Mouse (Mus musculus) midbrain, embryonic 11.5 days (tissue): Measurements from ENCODE around the gene Ralgapa1. TPM values are rescaled to one million over a fixed set of nuclear protein-coding genes. Genes with fewer than 3 reads are reported as not detected.

Experiments
- ATAC-seq: fragments of 200-750 bp; cut with Nextera tagmentation; 2 replicates; pipeline ENCODE4 v1.8.0; 2017; ENCODE audit warnings: moderate TSS enrichment, moderate library complexity; ENCODE audit not compliant: low FRiP score
- DNase-seq: peaks from one replicate; pipeline ENCODE4 v3.0.0; 2015; ENCODE audit warnings: low spot score; ENCODE audit errors: missing footprints
- H3K27ac ChIP-seq: fragments of 300-500 bp; sonication (generic); 2 replicates; pipeline ENCODE4 v1.5.1; 2014; ENCODE audit warnings: low read depth, low read length
- H3K27me3 ChIP-seq: fragments of 300-500 bp; sonication (generic); 2 replicates; pipeline ENCODE4 v1.6.1; 2014; ENCODE audit warnings: mild to moderate bottlenecking, low read length, moderate library complexity, mixed read lengths; ENCODE audit not compliant: control insufficient read depth, insufficient read depth
- H3K36me3 ChIP-seq: fragments of 300-500 bp; sonication (generic); 2 replicates; pipeline ENCODE4 v1.6.1; 2014; ENCODE audit warnings: mild to moderate bottlenecking, low read length, moderate library complexity, mixed read lengths; ENCODE audit not compliant: control insufficient read depth, insufficient read depth
- H3K4me1 ChIP-seq: fragments of 300-500 bp; sonication (generic); 2 replicates; pipeline ENCODE4 v1.6.1; 2014; ENCODE audit warnings: low read length; ENCODE audit not compliant: control insufficient read depth, insufficient read depth
- H3K4me2 ChIP-seq: fragments of 300-500 bp; sonication (generic); 2 replicates; pipeline ENCODE4 v1.6.1; 2014; ENCODE audit warnings: mild to moderate bottlenecking, moderate library complexity
- H3K4me3 ChIP-seq: fragments of 300-500 bp; sonication (generic); 2 replicates; pipeline ENCODE4 v1.5.1; 2014; ENCODE audit warnings: low read depth, low read length
- H3K9ac ChIP-seq: fragments of 300-500 bp; sonication (generic); 2 replicates; pipeline ENCODE4 v1.6.1; 2014; ENCODE audit warnings: low read length
- H3K9me3 ChIP-seq: fragments of 300-500 bp; sonication (generic); 2 replicates; pipeline ENCODE4 v1.6.1; 2016; ENCODE audit warnings: low read length; ENCODE audit not compliant: control insufficient read depth
- WGBS: fragments of 180-500 bp; shearing (Covaris S2); extraction: QIAGEN DNeasy Blood & Tissue Kit; methylation state at CpG from one replicate; pipeline ENCODE4 v1.1.7; 2014; 5-methylcytosine and 5-hydroxymethylcytosine counted together
- polyA plus RNA-seq: library from polyadenylated mRNA; unstranded; fragments of >200 nt; fragmentation: Nextera tagmentation; extraction: Ambion mirVana; gene quantifications from 2 replicates; pipeline ENCODE4 v1.2.1, GENCODE M21; 2014

Gene Ralgapa1
- polyA plus RNA-seq, 1 experiment from 2014 or later = 19.1 TPM

DNA sequence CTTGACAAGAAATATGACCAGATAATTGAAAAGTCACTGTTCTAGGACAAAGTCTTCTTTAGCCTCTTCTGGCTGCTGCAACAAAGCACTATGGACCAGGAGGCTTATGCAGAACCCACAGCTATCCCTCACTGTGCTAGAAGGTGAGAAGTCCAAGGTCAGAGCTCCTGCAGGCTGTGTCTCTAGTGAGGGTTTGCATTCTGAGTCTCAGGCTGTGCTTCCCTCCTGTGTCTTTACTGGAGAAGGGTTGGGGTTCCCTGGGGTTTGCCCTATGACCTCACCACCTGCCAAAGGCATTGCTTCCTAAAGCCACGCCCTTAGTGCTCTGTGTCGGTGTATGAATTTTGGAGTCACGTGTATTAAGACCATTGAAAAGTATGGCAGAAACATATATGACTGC lies 252.5 kb downstream of the Ralgapa1 start:
- no peak overlapping the region for H3K4me2 ChIP-seq
- WGBS = 85% methylated on average over 3 of the region's 3 CpGs
- ATAC-seq (no peak), DNase-seq (no peak)
- H3K4me1 ChIP-seq = no peaks in the 10 kb centered on the region
- H3K36me3 ChIP-seq = no peaks in the 10 kb centered on the region
- H3K9ac ChIP-seq = no peak overlapping the region
- no peak overlapping the region for H3K4me3 ChIP-seq
- H3K27me3 ChIP-seq = no peaks in the 10 kb centered on the region
- H3K9me3 ChIP-seq = no peaks in the 10 kb centered on the region
- H3K27ac ChIP-seq = no peak overlapping the region

DNA sequence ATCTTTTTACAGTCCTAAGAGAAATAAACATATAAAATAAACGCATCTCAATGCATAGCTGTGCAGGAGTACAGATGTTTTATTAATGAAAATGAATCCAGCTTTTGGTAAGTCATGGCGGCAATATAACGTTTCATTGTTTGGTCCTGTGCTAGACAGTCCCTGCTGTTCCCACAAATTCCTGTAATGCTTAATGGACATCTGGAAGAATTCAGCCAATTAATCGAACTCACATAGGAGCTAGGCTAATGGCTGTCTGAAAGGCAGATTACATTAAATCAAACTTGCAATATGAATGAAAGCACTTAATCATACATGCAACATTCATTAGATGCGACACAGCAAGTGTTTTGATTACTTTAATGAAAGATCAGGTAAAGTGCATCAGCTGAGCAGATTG lies 254.1 kb downstream of the Ralgapa1 start:
- H3K4me2 ChIP-seq = no peak overlapping the region
- H3K27me3 ChIP-seq = no peaks in the 10 kb centered on the region
- H3K9ac ChIP-seq = no peak overlapping the region
- H3K36me3 ChIP-seq = no peaks in the 10 kb centered on the region
- 82% methylated on average over 5 of the region's 5 CpGs for WGBS
- ATAC-seq (no peak), DNase-seq (no peak)
- H3K4me1 ChIP-seq = no peaks in the 10 kb centered on the region
- H3K27ac ChIP-seq = no peak overlapping the region
- H3K4me3 ChIP-seq = no peak overlapping the region
- H3K9me3 ChIP-seq = no peaks in the 10 kb centered on the region

DNA sequence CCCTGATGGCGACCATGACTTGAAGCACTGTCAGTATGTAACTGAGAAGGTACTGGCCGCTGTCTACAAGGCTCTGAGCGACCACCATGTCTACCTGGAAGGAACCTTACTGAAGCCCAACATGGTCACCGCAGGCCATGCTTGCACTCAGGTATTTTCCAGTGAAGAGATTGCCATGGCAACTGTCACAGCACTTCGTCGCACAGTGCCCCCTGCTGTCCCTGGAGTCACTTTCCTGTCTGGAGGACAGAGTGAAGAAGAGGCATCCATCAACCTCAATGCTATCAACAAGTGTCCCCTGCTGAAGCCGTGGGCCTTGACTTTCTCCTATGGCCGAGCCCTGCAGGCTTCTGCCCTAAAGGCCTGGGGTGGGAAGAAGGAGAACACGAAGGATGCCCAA lies 255.1 kb downstream of the Ralgapa1 start:
- Histone ChIP-seq H3K9ac (no peak overlapping the region), H3K27me3 (no peaks in the 10 kb centered on the region), H3K4me2 (no peak overlapping the region), H3K4me1 (no peaks in the 10 kb centered on the region), H3K9me3 (no peaks in the 10 kb centered on the region), H3K4me3 (no peak overlapping the region), H3K27ac (no peak overlapping the region), H3K36me3 (no peaks in the 10 kb centered on the region)
- ATAC-seq (no peak), DNase-seq (no peak)
- WGBS = 80% methylated on average over 9 of the region's 9 CpGs

DNA sequence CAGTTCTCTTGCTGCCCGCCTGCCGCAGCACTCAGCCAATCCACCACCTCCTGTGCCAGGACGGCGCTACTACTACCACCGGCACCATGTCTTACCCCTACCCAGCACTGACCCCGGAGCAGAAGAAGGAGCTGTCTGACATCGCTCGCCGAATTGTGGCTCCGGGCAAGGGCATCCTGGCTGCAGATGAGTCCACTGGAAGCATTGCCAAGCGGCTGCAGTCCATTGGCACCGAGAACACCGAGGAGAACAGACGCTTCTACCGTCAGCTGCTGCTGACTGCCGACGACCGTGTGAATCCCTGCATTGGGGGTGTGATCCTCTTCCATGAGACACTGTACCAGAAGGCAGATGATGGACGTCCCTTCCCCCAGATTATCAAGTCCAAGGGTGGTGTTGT lies 255.8 kb downstream of the Ralgapa1 start, which contains the start of gene Aldoart2:
Gene Aldoart2 (plus strand): TSS at position 34 of the 400 bp plus-strand sequence.
- H3K4me2 ChIP-seq = no peak within 1 kb of the TSS
- no peak for ATAC-seq

DNA sequence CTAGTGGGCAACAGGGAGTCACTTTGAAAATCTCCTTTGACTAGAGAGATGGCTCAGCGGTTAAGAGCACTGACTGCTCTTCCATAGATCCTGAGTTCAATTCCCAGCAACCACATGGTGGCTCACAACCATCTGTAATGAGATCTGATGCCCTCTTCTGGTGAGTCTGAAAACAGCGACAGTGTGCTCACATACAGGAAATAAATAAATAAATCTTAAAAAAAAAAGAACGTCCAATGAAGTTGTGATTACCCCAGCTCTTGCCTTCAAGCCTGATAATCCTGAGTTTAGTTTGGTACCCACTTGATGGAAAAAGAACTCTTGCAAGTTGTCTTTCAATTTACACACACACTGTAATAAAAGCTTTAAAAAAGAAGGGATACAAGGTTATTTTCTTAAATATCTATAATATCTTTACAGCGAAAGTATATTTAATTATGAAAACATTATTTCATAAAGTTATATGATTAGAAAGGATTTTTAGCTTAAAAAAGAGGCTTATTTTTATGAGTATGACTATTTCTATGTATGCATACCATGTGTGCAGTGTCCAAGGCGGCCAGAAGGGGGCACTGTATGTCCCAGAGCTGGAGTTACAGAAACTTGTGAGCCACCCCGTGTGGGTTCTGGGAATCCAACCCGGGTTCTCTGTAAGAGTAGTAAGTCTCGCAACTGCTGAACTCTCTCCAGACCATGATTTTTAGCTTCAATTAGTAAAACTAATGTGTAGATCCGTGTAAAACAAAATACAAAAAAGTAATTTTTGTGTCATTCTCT lies 256.6 kb downstream of the Ralgapa1 start:
- Histone ChIP-seq H3K36me3 (no peaks in the 10 kb centered on the region), H3K4me3 (no peak overlapping the region), H3K9me3 (no peaks in the 10 kb centered on the region), H3K27me3 (no peaks in the 10 kb centered on the region), H3K4me2 (no peak overlapping the region), H3K9ac (no peak overlapping the region), H3K4me1 (peaks cover 5% of the 10 kb centered on the region), H3K27ac (no peak overlapping the region)
- ATAC-seq = no peak
- no peak for DNase-seq
- WGBS = 90% methylated on average over 9 of the region's 9 CpGs

More for the DNA sequence above, 255.8 kb downstream of the Ralgapa1 start, which contains the start of gene Aldoart2:
- WGBS = 96% methylated on average over 19 of the region's 19 CpGs
- Histone ChIP-seq H3K36me3 (no peaks in the 10 kb centered on the region), H3K9me3 (no peaks in the 10 kb centered on the region), H3K4me1 (peaks cover 2% of the 10 kb centered on the region), H3K27me3 (no peaks in the 10 kb centered on the region), H3K4me3 (no peak within 1 kb of the TSS), H3K27ac (no peak within 1 kb of the TSS), H3K9ac (no peak within 1 kb of the TSS)
- no peak for DNase-seq

DNA sequence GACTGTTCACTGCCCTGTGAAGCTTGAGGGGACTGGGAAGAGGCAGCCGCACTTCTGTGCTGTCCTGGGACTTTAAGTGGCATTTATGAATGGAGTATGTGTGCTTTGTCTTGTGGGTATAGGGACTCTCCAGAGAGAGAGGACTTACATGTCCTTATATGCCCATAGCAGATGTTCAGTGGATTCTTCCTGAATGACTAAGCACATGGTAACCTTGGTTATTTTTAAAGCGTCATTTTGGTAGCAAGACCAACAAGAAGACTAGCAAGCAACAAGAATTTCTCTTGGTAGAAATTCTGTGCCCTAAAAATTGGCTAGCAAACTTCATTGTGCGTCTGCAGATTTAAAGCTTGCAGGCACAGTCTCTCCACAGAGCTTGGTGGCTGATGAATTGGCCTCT lies 257.2 kb downstream of the Ralgapa1 start:
- H3K9ac ChIP-seq = no peak overlapping the region
- DNase-seq = no peak
- no peak overlapping the region for H3K4me3 ChIP-seq
- H3K27me3 ChIP-seq = no peaks in the 10 kb centered on the region
- ATAC-seq = no peak
- no peaks in the 10 kb centered on the region for H3K9me3 ChIP-seq
- no peak overlapping the region for H3K4me2 ChIP-seq
- peaks cover 5% of the 10 kb centered on the region for H3K4me1 ChIP-seq
- 93% methylated on average over 3 of the region's 3 CpGs for WGBS
- no peaks in the 10 kb centered on the region for H3K36me3 ChIP-seq
- H3K27ac ChIP-seq = no peak overlapping the region

DNA sequence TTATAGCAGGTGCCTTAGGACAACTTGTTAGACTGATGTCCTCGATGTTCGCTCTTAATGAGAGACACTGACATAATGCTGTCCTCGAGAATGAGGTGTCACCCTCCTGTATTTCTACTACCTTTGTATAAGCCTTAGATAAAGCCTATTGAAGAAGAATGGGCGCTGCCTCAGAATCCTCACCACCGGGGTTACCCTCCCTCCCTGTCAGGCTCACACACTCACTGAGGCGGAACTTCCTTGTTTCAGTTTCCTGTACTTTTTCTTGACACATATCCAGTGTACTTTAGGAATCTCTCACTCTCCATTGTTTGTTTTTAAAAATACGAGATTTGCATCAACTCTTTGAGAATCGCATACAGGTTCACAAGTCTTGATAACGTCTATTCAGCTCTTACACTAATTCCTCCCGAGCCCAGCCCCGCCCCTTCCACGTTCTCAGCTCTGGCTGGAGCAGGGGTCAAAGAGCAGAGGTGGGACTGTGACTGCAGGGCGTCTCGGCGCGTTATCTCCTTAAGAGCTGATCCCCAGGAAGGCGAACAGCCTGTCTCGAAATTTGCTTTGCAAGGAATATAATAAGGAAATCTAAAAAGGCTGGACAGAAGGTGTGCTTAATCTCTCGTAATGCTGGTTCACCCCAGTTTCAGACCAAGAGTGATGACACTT lies 260.8 kb downstream of the Ralgapa1 start:
- Histone ChIP-seq H3K27ac (no peak overlapping the region), H3K4me2 (peak overlapping the region; percentile 34), H3K9me3 (no peaks in the 10 kb centered on the region), H3K4me1 (peaks cover 5% of the 10 kb centered on the region), H3K27me3 (no peaks in the 10 kb centered on the region), H3K9ac (peak overlapping the region; percentile 31; the same call in 1 of the 2 replicates), H3K4me3 (peak overlapping the region; percentile 21), H3K36me3 (no peaks in the 10 kb centered on the region)
- ATAC-seq (no peak), DNase-seq (peak; percentile 87)
- 8% methylated on average over 19 of the region's 19 CpGs for WGBS

DNA sequence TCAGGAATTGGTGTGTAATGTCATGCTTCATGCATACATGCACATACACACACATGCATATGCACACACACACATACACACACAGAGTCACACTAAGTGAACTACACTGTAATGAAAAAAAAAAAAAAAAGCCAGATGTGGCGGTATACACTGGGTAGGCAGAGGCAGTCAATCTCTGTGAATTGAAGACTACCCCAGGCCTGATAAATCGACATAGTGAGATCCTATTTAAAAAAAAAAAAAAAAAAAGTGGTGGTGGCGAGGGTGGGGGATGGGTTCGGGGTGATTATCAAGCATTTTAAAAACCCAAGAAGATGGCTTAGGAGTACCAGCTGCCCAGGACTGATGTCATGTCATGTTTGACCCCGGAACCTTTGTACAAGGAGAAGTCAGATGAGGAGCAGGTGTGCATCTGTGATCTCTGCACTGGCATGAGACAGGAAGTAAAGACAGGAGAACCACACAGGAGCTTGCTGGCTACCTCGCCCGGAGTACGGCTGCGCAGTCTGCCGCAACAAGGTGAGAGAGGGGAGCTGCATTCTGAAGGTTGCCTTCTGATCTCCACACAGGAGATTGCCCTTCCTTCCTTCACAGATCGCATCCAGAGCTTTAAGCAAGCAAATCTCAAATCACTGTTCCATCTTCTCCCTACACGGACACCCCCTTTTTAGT lies 261.6 kb downstream of the Ralgapa1 start:
- H3K9ac ChIP-seq = no peak overlapping the region
- WGBS = 85% methylated on average over 12 of the region's 12 CpGs
- no peak overlapping the region for H3K4me3 ChIP-seq
- no peaks in the 10 kb centered on the region for H3K27me3 ChIP-seq
- peaks cover 5% of the 10 kb centered on the region for H3K4me1 ChIP-seq
- H3K36me3 ChIP-seq = no peaks in the 10 kb centered on the region
- no peaks in the 10 kb centered on the region for H3K9me3 ChIP-seq
- no peak for DNase-seq
- no peak for ATAC-seq
- no peak overlapping the region for H3K4me2 ChIP-seq
- no peak overlapping the region for H3K27ac ChIP-seq

DNA sequence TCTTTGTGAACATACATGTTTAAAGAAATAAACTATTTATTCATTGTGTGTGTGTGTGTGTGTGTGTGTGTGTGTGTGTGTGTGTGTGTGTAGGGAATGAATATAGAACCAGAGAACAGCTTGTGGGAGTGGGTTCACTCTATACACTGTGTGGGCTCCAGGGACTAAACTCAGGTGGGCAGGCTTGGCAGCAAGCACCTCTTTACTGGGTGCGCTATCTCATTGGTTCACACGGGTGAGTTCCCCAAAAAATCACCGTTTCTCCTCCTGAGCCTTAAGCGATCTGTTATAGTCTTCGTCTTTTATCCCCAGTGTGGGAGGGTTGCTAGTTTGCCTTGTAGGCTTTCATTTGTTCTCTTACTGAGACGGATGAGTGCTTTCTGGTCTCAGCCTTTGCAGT lies 263.1 kb downstream of the Ralgapa1 start:
- DNase-seq (no peak), ATAC-seq (no peak)
- no peaks in the 10 kb centered on the region for H3K36me3 ChIP-seq
- 60% methylated on average over 6 of the region's 6 CpGs for WGBS
- no peaks in the 10 kb centered on the region for H3K9me3 ChIP-seq
- peaks cover 5% of the 10 kb centered on the region for H3K4me1 ChIP-seq
- no peak overlapping the region for H3K27ac ChIP-seq
- H3K4me2 ChIP-seq = no peak overlapping the region
- no peaks in the 10 kb centered on the region for H3K27me3 ChIP-seq
- no peak overlapping the region for H3K9ac ChIP-seq
- no peak overlapping the region for H3K4me3 ChIP-seq
